Mouse (Mus musculus): ENCODE measurements around the gene Trim34b. TPM values are rescaled to one million over a fixed set of nuclear protein-coding genes. Genes with fewer than 3 reads are reported as not detected.

The Trim34b gene
- total RNA-seq, 2 experiments from 2014 or later, result 0.26 TPM; not detected in 1

Other genes starting within 250 kb of the Trim34b start
- gene Olfr645, start 244.0 kb upstream of the Trim34b start, total RNA-seq (2021), result not detected
- gene Olfr646, start 224.6 kb upstream of the Trim34b start, total RNA-seq (2021), result not detected
- gene Ubqln5, start 199.6 kb upstream of the Trim34b start, total RNA-seq (2021), result not detected
- not detected for gene Olfr643, start 192.1 kb upstream of the Trim34b start, total RNA-seq (2021)
- not detected for gene Ubqln3, start 186.2 kb upstream of the Trim34b start, total RNA-seq (2021)
- not detected for gene Ubqlnl, start 178.9 kb upstream of the Trim34b start, total RNA-seq (2021)
- gene Olfm5, start 164.6 kb upstream of the Trim34b start, total RNA-seq (2021), result not detected
- gene Olfr648, start 146.1 kb upstream of the Trim34b start, total RNA-seq (2021), result under 1 TPM; 0.30 to 0.40 TPM
- gene Olfr649, start 133.5 kb upstream of the Trim34b start, total RNA-seq (2021), result not detected
- under 1 TPM; 0.13 to 0.15 TPM for gene Trim6, start 110.7 kb upstream of the Trim34b start, total RNA-seq (2021)
- under 1 TPM; 0.68 to 0.72 TPM for gene Trim34a, start 85.0 kb upstream of the Trim34b start, total RNA-seq (2021)
- under 1 TPM; 0.38 to 0.55 TPM for gene Trim5, start 41.4 kb upstream of the Trim34b start, total RNA-seq (2021)
- 1 to 10 TPM; 1.4 to 2.2 TPM for gene Trim12a, start 14.0 kb upstream of the Trim34b start, total RNA-seq (2021)
- 1 to 10 TPM; 1.1 to 1.2 TPM for gene Trim12c, start 23.9 kb downstream of the Trim34b start, total RNA-seq (2021)
- not detected for gene Trim30b, start 40.4 kb downstream of the Trim34b start, total RNA-seq (2021)
- gene Trim30c, start 71.4 kb downstream of the Trim34b start, total RNA-seq (2021), result not detected
- under 1 TPM; 0.57 to 0.70 TPM for gene Trim30a, start 135.7 kb downstream of the Trim34b start, total RNA-seq (2021)
- under 1 TPM; 0.21 to 0.55 TPM for gene Trim30d, start 178.4 kb downstream of the Trim34b start, total RNA-seq (2021)
- not detected for gene Olfr651, start 220.7 kb downstream of the Trim34b start, total RNA-seq (2021)
- not detected for gene Olfr652, start 231.4 kb downstream of the Trim34b start, total RNA-seq (2021)
- gene Olfr653, start 247.8 kb downstream of the Trim34b start, total RNA-seq (2021), result not detected